Mouse (Mus musculus) frontal cortex, postnatal 10 days (tissue): ENCODE data around the gene Asna1.

Experiments used
- DNase-seq, 2 experiments: peaks; one replicate each; pipeline ENCODE4 v3.0.0; 2022; ENCODE audit warnings: low spot score in 2 of 2, mixed read lengths in 1 of 2

Gene Asna1

DNA sequence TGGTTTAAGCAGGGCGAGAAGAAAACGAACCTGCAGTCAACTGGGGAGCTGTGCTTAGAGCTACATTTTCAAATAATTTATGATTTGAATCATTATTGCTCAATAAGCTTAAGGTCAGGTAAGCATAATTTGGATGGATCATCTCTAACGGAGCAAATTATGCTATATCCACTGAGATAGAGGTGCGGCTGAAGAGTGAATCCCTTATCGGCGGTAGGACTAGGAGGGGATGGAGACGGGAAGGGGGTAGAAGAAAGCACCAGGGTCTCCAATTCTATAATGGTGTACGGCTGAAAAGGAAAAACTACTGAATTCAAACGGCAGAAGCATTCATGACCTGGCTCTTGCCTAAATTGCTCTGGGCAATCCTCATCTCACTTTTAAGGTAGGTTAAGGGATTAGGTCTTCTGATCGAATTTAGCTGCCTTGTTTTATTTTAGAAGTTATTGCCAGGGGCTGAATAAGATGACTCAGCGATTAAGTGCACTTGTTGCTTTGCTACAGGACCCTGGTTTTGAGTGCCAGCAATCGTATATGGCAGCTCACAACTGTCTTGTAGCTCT lies 10.2 kb upstream of the Asna1 start:
- no peak for DNase-seq

DNA sequence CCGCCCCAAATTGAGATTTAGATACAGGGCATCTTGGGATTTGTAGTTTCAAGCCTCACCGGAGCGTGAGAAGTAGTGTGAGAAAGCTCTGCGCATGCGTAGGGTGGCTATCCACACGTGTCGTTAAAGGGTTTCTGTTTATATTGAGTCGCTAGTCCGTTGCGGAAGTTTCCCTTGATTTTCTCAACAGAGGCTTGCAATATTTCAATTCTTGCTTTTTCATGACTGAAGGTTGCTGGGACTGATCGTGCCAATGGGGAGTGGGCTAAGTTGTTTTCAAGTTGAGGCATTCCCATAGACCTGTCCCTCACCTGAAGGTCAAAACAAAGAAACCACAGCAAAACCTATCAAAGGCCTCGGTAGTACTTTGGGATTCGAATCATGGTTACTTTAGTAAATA lies 9.7 kb upstream of the Asna1 start:
- peak; percentile 67 for DNase-seq

DNA sequence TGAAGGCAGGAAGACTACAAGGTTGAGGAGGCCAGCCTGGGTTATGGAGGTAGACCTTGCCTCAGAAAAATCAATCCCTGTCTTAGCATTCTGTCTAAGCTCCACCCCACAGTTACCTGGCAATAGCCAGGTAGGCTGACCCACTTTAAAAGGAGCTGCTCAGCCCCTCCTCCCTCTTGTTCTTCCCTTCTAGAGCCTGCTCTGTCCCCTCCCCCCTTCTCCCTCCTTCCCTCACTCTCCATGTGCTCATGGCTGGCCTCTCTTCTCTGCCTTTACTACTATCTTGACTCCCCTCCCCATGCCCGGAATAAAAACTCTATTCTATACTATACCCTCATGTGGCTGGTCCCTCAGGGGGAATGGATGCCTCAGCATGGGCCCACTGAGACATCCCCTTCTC lies 8.8 kb upstream of the Asna1 start:
- no peak for DNase-seq

DNA sequence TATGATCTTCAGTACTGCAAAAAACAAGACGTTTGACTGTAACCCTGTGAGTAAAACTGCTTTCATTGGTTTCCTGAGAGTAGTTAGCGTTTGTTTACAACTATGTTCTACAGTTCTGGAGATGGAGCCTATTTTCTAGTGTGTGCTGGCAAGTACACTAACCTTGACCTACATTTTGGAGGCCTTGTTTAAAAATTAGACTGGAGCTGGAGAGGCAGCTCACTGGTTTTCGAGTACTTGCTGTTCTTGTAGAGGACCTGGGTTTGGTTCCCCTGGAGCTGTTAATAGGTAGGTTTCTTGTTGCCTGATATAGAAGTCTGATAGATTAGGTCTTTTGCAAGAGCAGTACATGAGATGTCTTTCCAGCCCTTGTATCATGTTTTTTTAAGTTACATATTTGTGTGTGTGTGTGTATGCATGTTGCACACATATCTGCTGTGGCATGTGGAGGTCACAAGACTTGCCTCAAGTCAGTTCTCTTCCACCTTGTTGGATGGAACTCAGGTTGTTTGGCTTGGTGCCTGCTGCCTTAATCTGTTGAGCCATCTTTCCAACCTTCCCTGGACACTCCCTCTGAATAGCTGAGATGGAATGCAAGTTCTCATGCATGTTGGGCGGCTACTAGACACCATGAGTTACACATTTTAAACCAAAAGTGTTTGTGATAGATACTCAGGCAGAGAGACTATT lies 7.7 kb upstream of the Asna1 start:
- DNase-seq = no peak

DNA sequence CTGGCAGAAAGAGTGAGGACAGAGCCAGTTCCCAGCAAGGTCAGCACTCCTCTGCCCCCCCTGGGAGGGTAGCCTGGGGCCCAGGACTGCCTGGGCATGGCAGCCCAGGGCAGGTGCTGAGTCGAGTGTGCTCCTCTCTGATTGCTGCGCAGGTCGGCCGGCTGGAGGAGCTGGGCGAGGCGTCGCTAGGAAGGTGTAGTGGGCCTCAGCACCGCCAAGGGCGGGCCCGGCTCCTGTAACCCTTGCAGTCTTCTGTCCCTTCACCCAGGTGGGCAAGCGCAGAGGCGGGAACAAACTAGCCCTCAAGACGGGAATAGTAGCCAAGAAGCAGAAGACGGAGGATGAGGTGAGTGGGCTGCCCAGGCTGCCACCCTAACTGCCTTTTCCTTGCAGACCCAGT lies 4.2 kb upstream of the Asna1 start:
- DNase-seq = no peak

DNA sequence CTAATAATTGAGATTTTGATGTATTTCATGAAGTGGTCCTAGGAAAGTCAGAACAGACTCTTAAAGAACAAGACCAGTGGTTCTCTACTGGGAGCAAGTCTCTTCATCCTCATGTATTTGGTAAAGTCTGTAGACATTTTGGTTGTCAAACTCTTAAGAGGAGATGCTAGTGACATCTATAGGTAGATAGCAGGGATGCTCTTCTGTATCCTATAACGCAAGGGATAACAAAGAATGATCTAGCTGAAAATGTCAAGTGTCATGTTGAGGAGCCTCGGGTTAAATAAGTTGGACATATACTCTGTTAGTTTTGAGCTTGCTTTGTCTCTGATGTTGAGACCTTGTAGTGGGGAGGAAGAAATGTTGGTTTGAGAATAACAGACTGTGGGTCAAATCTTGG lies 2.8 kb upstream of the Asna1 start:
- DNase-seq = no peak

DNA sequence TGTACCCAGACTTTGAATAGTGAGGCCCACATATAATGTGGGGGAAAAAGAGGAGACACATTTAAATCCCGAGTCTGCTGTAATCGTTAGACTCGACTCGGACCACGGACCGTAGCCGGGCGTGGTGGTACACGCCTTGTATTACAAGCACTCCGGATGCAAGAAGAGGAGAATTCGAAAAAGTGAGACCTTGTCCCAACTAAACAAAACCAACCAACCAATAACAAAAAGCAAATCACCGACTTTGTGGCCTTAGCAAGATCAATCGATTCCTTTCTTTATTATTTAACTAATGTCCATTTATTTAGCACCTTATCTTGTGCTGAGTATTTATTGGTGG lies 2.4 kb upstream of the Asna1 start:
- no peak for DNase-seq

DNA sequence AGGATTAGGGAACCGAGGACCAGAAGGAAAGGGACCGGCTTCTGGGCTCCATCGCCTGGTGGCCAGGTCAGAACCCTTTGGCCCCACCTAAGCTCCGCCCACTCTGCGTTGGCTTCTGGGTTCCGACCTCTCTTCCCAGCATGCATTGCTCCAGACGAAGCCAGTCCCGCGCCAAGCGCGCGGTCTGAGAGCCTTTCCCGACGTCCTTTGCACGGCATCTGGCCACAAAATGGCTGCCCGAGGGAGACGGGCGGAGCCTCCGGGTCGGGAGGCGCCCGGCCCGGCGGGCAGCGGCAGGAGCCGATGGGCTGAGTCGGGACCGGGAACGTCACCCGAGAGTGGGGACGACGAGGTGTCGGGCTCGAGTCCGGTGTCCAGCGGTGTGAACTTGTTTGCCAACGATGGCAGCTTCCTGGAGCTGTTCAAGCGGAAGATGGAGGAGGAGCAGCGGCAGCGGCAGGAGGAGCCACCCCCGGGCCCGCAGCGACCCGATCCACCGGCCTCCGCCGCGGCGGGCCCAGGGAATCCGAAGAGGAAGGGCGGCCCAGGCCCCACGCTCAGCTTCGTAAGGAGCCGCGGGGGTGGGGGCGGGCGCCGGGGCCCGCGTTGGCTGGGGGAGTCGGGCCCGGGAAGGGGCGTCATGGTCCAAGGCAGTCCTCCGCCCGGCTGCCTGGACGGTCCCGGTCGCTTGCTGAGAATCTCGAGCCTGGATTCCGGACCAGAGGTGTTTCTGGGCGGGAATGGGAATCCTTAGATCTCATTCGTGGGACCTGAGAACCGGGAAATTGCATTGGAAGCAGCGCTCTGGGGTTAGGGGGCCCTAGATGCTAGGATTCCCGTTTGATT lies 1.8 kb upstream of the Asna1 start, which contains the start of gene Trir:
Trir (plus strand) TSS at position 154 of the 846 bp plus-strand sequence.
- DNase-seq = peak; percentile 90 to 93

DNA sequence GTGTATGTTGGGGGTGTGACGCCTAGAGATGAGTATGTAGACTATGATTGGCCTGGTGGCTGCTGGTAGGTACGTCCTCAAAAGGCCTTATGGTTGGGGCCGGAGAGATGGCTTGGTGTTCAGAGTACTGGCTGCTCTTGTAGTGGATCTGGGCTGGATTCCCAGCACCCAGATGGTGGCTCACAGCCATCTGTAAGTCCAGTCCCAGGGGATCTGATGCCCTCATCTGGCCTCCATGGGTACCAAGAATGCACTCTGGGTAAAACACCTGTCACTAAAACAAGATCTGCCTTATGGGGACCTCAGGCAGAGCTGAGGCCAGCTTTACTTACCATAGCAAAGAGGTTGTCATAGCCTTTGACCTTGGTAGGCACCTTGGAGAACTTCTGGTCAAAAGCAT lies 1.2 kb downstream of the Asna1 start:
- no peak for DNase-seq

DNA sequence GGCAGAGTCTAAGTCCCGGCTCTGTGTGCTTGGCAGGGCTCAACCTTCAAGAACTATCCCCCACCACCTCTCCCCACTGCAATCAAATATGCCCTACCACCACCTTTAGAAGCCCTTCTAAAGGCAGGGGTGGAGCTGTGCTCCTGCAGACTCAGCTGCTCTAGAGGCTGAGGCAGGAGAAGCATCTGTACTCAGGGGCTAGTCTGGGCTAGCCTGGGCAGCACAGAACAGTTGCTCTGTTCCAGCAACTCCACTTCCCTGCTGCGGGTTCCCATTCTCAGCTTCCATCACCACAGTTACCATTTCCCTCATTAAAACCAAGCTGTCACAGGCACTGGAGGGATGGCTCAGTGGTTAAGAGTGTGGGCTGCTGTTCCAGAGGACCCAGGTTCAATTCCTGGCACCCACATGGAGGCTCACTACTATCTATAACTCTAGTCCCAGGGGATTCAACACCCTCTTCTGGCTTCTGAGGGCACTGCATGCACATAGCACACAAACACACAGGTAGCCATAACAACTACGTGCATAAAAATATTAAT lies 3.5 kb downstream of the Asna1 start:
- DNase-seq = no peak

DNA sequence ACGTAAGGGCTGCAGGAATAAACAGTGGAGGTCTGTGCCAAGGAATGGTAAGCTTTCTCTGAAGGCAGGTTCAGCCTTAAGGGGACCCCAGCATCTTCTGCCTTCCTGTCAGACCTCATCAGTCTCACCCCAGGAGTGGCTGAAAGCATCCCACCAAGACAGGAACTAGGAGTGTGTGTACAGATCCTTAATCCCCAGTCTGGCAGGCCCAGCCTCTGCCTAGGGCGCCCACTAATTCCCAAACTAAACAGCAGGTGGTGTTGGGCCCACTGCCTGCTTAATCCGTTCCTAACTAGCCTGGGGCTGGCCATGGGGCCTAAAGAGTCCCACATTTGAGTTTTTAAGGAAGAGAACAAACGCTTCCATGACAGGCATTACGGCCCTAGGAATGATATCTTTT lies 7.9 kb downstream of the Asna1 start:
- DNase-seq = no peak

DNA sequence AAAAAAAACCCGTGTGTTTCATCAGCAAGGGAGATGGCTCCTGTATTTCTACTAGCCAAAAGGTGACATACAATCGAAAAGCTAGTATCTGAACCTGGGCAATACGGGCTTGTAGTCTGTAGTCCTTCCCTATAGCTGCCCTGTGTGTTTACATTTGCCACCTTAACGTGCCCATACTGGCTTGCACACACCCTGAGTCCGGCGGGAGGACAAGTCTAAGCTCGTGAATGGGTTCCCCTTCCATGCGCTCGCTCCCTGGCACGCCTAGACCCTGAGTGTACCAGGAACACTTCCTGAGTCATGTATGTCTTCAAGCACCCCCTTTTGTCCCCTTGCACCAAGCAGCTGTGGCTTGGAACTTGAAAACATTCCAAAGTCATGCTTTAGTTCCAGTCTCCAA lies 8.4 kb downstream of the Asna1 start:
- no peak for DNase-seq

DNA sequence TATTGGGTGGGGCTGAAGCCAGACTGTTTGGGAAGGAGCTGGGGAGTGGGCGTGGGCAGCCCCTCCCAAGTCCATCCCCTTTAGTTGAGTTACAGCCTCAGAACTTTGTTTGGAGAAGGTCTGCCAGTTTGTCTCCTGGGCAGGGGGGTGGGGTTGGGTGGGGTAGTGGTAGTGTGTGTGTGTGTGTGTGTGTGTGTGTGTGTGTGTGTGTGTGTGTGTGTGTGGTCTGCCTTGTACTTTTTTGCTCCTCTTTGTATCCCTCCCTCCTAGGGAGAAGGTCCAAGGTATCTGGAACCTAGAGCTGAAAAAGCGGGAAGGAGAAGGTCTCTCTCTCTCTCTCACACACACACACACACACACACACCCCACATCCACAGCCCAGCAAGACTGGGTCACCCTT lies 10.7 kb downstream of the Asna1 start, which contains the start of gene Best2:
Best2 (minus strand) TSS at position 101 of the 400 bp plus-strand sequence.
- no peak for DNase-seq

DNA sequence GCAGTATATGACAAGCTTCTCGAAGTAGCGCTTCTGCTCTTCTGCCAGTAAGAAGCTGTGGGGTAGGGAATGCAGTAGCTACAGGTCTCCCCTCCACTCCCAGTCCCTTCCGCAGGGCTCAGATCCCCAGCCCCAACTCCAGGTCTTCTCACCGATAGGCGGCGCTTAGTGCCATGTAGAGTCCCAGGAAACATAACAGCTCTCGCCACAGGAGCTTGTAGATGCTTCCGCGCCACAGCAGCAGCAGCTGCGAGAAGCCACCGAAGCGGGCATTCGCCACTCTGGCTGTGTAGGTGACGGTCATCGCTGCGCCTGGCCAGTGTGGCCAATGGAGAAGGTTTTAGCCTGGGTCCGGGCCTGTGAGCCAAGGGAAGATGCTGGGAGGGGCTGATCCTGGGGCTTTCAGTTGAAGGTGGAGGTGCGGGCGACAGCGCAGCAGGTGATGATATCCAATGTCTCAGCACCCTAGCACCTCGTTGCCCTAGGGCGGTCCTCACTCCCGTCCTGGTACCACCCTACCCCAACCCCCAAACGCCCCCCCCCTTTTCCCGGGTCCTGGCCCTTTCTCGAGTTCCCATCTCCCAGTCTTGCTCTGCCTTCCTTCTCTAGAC lies 11.7 kb downstream of the Asna1 start:
- peak in 1 of 2 experiments; percentile 67 for DNase-seq

DNA sequence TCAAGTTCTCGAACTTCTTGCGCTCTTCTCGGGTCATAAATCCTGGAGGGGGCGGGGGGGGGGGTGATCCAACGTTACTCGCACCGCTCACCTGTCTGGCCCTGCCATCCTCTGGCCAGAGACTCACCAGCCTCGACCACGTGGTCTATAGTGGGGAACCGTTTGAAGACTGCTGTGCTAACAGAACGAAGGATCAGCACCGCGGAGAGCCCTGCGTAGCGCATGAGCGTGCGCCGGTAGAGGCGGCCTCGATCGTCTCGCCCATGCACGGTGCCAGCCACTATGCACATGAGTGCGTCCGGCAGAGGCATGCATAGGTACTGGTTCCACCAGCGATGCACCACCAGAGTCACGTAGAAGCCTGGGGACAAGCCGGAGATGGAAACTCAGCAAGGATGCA lies 13.8 kb downstream of the Asna1 start:
- no peak for DNase-seq

DNA sequence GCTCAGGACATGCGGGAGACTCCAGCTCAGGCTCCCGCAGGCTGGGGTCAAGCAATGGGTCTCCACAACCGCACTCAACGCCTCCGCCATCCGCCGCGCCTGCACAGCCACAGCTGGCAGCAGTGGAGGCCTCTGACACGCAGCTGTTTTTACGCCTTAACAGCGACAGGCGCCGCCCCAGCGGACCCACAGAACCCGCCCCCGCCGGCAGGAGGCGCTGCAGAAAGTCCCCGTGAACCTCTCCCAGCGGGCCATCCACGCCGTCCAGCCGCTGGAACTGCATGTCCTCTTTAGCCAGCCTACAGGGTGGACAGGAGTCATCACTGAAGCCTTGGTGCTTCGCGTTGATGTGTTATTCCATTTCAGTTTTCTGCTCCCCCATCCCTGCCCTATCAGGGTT lies 17.4 kb downstream of the Asna1 start:
- DNase-seq = no peak

DNA sequence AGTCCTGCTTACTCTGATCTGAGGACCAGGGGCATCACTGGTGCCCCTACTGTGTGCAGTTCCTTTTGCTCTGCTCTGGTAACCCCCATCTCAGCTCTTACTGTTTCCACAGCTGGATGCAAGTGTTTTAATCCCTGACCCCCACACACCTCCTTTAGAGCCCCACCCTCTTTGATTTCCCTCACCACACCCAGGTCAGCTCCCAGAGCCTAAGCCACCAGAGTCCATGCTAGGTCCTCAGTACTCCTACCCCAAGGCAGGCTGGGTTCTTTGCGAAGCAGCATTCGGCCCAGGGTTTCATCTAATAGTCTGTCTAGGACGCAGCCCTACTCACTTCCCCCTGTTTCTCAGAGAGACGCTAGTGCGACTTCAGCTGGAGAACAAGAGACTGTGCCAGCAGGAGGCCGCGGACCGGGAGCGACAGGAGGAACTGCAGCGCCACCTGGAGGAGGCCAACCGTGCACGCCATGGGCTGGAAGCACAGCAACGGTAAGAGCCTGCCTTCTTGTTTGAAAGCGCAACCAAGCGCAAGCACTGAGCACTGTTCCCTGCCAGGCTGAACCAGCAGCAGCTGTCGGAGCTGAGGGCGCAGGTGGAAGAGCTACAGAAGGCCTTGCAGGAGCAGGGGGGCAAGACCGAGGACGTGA lies 27.3 kb downstream of the Asna1 start:
- peak; percentile 78 to 86 for DNase-seq

DNA sequence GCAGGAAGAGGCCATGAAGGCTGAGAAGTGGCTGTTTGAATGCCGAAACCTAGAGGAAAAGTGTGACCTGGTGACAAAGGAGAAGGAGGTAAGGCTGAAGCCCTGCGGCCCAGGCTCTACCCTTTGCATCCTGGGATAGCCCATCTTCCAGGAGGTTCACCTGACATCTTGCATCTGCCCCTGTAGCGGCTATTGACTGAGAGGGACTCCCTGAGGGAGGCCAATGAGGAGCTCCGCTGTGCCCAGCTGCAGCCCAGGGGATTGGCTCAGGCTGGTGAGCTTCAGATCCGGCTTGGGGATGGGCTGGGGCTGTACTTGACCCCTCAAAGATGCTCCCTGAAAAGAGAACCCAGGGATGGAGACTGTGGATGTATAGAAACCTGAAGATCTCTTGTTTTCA lies 28.1 kb downstream of the Asna1 start:
- DNase-seq = no peak

DNA sequence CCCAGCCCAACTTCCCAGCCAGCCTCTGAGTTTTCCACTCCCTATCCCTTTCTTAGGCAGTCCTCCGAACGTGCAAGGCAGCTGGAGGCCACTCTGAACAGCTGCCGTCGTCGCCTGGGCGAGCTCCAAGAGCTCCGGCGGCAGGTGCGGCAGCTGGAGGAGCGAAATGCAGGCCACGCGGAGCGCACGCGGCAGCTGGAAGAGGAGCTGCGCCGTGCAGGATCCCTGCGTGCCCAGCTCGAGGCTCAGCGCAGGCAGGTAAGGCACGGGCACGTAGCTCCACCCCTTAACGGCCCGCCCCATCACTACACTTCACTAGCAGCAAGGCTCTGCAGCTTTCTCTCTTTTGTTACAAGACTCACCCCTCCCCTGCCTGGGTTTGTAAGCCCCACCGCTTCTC lies 29.4 kb downstream of the Asna1 start:
- DNase-seq = no peak

DNA sequence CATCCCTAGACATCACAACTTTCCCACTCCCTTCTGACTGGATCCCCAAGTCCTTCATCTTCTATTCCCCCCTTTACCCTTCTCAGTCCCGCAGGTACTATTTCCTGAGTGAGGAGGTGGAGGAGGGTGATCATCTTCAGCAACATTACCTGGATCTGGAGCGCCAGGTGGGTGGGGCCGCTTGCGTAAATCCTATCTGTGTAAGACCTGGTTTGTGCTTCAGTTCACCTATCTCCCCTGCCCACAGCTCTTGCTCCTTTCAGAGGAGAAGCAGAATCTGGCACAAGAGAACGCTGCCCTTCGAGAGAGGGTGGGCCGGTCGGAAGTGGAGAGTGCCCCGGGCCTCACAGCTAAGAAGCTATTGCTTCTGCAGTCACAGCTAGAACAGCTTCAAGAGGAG lies 30.7 kb downstream of the Asna1 start:
- no peak for DNase-seq

DNA sequence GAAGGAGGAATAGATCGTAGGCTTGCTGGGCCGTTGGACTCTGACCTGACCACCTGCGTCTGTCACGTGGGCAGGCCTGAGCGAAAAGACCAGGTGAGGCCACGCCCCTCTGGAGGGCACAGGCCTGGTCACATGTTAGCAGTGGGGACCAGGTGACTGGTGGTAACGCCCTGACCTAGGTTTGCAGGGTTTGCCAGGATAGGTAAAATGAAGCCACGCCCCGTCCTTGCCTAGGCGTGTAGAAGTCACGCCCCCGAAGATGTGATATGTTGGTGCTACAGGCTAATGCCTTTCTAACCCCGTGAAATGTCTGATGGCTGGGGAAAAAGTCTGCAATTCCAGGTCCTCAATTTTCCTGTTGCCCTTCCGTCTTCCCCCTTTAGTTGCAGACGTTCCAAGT lies 34.2 kb downstream of the Asna1 start:
- DNase-seq = peak in 1 of 2 experiments; percentile 74

DNA sequence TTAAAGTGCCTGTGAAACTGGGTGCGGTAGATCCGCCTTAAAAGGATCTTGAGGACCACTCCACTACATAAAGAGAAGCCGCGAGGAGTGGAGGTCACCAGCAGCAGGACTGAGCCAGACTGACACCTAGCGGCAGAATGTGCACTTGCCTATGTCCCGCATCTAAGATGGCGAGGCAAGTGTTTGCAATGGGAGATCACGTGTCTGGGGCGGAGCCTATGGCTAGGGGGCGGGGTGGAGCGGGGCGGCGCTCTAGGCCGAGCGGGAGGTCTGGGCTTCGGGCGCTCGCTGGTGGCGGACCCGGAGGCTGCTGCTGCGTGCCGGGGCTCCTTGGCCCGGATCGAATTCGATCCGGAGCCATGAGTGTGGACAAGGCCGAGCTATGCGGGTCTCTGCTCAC lies 34.7 kb downstream of the Asna1 start, which contains the start of gene Hook2:
Hook2 (plus strand) TSS at position 255 of the 400 bp plus-strand sequence.
- DNase-seq = peak; percentile 94 to 96
